9 mouse cellular contexts compared by ENCODE assay signal in the genomic region with DNA sequence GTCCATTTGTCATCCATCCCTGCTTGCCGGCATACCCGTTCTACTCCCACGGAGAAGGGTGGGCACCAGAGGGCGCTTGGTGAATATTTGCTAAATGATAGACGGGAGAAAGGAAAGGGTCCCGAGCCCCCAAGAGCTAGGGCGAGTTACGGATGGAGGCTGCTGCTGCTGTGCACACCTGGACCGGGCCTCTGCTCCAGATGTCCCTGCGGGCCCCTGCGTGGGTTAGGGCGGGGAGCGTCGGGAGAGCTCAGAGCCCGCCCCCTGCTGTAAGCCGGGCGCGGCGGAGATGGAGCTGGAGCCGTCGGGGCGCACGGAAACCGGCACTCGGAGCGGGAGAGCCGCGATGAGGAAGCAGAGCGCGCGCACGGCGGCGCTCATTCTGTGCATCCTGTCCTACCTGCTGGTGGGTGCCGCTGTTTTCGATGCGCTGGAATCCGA. TPM values are rescaled to one million over a fixed set of nuclear protein-coding genes. Genes with fewer than 3 reads are reported as not detected.
DNase-seq lines count a peak whose midpoint lies in the region; ATAC-seq and TF ChIP-seq lines count a peak whose summit lies in the region.
"Had no signal": no experiment of that assay in that cellular context is flagged by ENCODE, and none has a peak within 500 bp of the region (broad histone marks: within the 10 kb centered on the region; RNA-seq: fewer than 3 reads in every experiment).

A gene (plus strand): TSS at position 191 of the 441 bp plus-strand sequence.

- peak within 1 kb of the TSS; percentile 37 for H3K4me2 ChIP-seq in midbrain, embryonic 14.5 days (ENCODE audit: low read length)

- no peaks in the 10 kb centered on the region for H3K36me3 ChIP-seq in midbrain, embryonic 14.5 days (ENCODE audit: control insufficient read depth, insufficient read depth, low read length)

- ATAC-seq in midbrain, embryonic 14.5 days (ENCODE audit: low FRiP score, low TSS enrichment), result no peak

- TF ChIP-seq CTCF in layer of hippocampus, adult 2 months (conservative IDR thresholded peaks at IDR 0.05), result peak; percentile 66

- no peak within 1 kb of the TSS; the same call in 1 of the 2 replicates for H3K4me3 ChIP-seq in layer of hippocampus, adult 2 months
- peak within 1 kb of the TSS; percentile 24 for H3K4me3 ChIP-seq in midbrain, embryonic 14.5 days (replicated peaks; ENCODE audit: low read depth, low read length)

- no peaks in the 10 kb centered on the region for H3K9me3 ChIP-seq in midbrain, embryonic 14.5 days (ENCODE audit: control insufficient read depth, low read length)

- no peak for DNase-seq in layer of hippocampus, adult 2 months (ENCODE audit: low spot score in 2 of 2)
- no peak for DNase-seq in layer of hippocampus, adult 9-11 months
- DNase-seq in embryo, embryonic 11 days, result peak; percentile 58
- peak; percentile 24 for DNase-seq in heart, postnatal 4 days
- DNase-seq in midbrain, embryonic 14.5 days, result peak; percentile 81
- DNase-seq in urinary bladder, adult 18-20 months (ENCODE audit: low spot score in 2 of 2), result no peak
- DNase-seq in left cerebral cortex, postnatal 10 days (ENCODE audit: extremely low spot score in 1 of 2, low spot score in 2 of 2), result no peak
- DNase-seq in lung, postnatal 14 days, result no peak

- no peak within 1 kb of the TSS for H3K9ac ChIP-seq in midbrain, embryonic 14.5 days (replicated peaks; ENCODE audit: low read length)

- intact Hi-C loops in left cerebral cortex, postnatal 10 days (cut with DNase I), result loop anchor here (5.0 kb wide), 1 partner anchor 99 kb away; no protein-coding TSS in a partner anchor

- 1% methylated on average over 38 of the region's 38 CpGs for WGBS in midbrain, embryonic 14.5 days

- no peak within 1 kb of the TSS for H3K27ac ChIP-seq in layer of hippocampus, adult 2 months
- H3K27ac ChIP-seq in midbrain, embryonic 14.5 days (replicated peaks; ENCODE audit: low read depth, low read length), result no peak within 1 kb of the TSS

- H3K4me1 ChIP-seq in midbrain, embryonic 14.5 days (ENCODE audit: control insufficient read depth, insufficient read depth, low read length), result no peaks in the 10 kb centered on the region

- peaks cover 76% of the 10 kb centered on the region for H3K27me3 ChIP-seq in midbrain, embryonic 14.5 days (ENCODE audit: control insufficient read depth, insufficient read depth, low read length)

RNA-seq across cellular contexts. Expression of the gene that starts here (rescaled TPM):
- not detected for total RNA-seq in layer of hippocampus, adult 2 months (2021)
- total RNA-seq in heart, postnatal 4 days (2021), result not detected
- polyA plus RNA-seq in midbrain, embryonic 14.5 days (2014; fragmentation: Nextera tagmentation; extraction: Ambion mirVana), result not detected in 2 replicates
- total RNA-seq in left cerebral cortex, postnatal 10 days (2021), result not detected
- polyA plus RNA-seq: liver, embryonic 16.5 days had no signal

Comparison
In these comparisons a context has a peak if more than half of its experiments do, and no peak if none do; other contexts are left out.
1. Peak in DNase-seq in heart, postnatal 4 days; RNA of the gene not detected or under 1 TPM.
2. Peak in DNase-seq, H3K4me3 ChIP-seq and H3K4me2 ChIP-seq in midbrain, embryonic 14.5 days; RNA of the gene not detected or under 1 TPM.